Mouse (Mus musculus): ENCODE results near the gene Atg4a-ps.

DNA sequence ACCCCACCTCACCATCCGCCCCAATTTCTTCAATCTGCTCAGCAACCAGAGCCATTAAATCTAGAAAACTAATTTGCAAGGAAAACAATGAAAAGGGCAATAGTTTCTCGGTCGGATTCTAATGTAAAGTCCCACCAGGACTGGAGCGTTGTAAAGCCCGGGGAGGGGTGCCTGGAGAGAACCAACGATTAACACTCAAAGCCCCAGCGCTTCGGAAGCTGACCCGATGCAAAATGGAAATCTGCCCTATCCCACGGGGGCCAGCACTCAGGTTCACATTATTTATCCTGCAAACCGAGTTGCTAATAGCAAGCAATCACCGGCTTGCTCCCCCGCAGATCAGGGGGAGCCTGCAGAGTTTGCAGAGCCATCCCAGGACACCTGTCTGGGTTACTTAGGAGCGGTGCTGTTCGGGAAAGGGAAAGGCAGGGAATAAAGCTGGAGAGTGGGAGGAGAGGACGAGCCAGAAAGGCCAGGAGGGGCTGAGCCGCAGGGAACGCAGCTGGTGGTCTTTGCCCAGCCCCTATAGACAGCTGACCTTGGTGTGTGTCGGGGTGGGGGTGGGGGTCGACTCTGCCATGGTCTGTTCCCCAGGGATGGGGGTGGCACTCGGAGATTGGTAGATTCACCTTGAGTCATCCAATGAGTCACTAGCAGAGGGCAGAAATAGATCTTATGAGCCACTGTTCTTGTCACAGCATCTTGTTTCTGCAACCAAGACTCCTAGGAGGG is 37.5 kb upstream of the Atg4a-ps start:
- TF ChIP-seq EP300 (IDR thresholded peaks at IDR 0.05; ENCODE audit: low read depth) (no peak), CTCF (IDR thresholded peaks at IDR 0.05; ENCODE audit: low read depth) (no peak)

Data from liver, postnatal 0 days (tissue).